Mouse (Mus musculus): ENCODE measurements around the gene Apaf1.

Apaf1 gene

GRCm38 (mm10) chr10:91082550-91083392, at the start of gene Apaf1, which contains the start of gene Ikbip:
Apaf1 (minus strand) TSS chr10:91082770.
Ikbip (plus strand) TSS chr10:91082940.
- DNase-seq = peak; percentile 100

- DNase-seq = no peak
Measured at GRCm38 (mm10) chr10:91131565-91131964, 49.0 kb upstream of the Apaf1 start.

GRCm38 (mm10) chr10:91130792-91131191, 48.2 kb upstream of the Apaf1 start:
- no peak for DNase-seq

GRCm38 (mm10) chr10:91128551-91129160, 46.1 kb upstream of the Apaf1 start:
- DNase-seq = no peak

- DNase-seq = no peak
Measured at GRCm38 (mm10) chr10:91127395-91127794, 44.8 kb upstream of the Apaf1 start.

GRCm38 (mm10) chr10:91126618-91127355, 44.2 kb upstream of the Apaf1 start:
- DNase-seq = no peak

GRCm38 (mm10) chr10:91123828-91124822, 41.6 kb upstream of the Apaf1 start, which contains the start of gene Slc25a3:
Slc25a3 (minus strand) TSS chr10:91124059.
- DNase-seq = peak; percentile 98 to 99

GRCm38 (mm10) chr10:91123281-91123827, 40.8 kb upstream of the Apaf1 start:
- peak in 1 of 2 experiments; percentile 70 for DNase-seq

- no peak for DNase-seq
Measured at GRCm38 (mm10) chr10:91122646-91123045, 40.1 kb upstream of the Apaf1 start.

- peak in 1 of 2 experiments; percentile 21 for DNase-seq
Measured at GRCm38 (mm10) chr10:91116958-91117357, 34.4 kb upstream of the Apaf1 start.

GRCm38 (mm10) chr10:91109841-91110240, 27.3 kb upstream of the Apaf1 start:
- DNase-seq = no peak

GRCm38 (mm10) chr10:91105981-91106380, 23.4 kb upstream of the Apaf1 start:
- no peak for DNase-seq

- no peak for DNase-seq
Measured at GRCm38 (mm10) chr10:91102799-91103590, 20.4 kb upstream of the Apaf1 start.

GRCm38 (mm10) chr10:91101936-91102335, 19.4 kb upstream of the Apaf1 start:
- no peak for DNase-seq

- DNase-seq = no peak
Measured at GRCm38 (mm10) chr10:91100101-91100500, 17.5 kb upstream of the Apaf1 start.

GRCm38 (mm10) chr10:91098056-91098455, 15.5 kb upstream of the Apaf1 start:
- DNase-seq = no peak

- no peak for DNase-seq
Measured at GRCm38 (mm10) chr10:91094251-91095104, 11.9 kb upstream of the Apaf1 start.

GRCm38 (mm10) chr10:91092812-91093211, 10.2 kb upstream of the Apaf1 start:
- no peak for DNase-seq

GRCm38 (mm10) chr10:91083393-91083927, 890 bp upstream of the Apaf1 start:
- no peak for DNase-seq
